Mouse (Mus musculus): Measurements from ENCODE around the gene Gm10717.
"Not testable (repeated sequence)": the region's sequence is repeated elsewhere in the genome, so short reads cannot be mapped to it uniquely, and the experiment has no call there.

Gene Gm10717

GRCm38 (mm10) chr9:3023985-3024648 lies 1.1 kb upstream of the Gm10717 start:
- not testable (repeated sequence) for DNase-seq (ENCODE audit: low read depth, low spot score)

GRCm38 (mm10) chr9:3025653-3026052 lies 436 bp downstream of the Gm10717 start:
- not testable (repeated sequence) for DNase-seq (ENCODE audit: low read depth, low spot score)

DNA sequence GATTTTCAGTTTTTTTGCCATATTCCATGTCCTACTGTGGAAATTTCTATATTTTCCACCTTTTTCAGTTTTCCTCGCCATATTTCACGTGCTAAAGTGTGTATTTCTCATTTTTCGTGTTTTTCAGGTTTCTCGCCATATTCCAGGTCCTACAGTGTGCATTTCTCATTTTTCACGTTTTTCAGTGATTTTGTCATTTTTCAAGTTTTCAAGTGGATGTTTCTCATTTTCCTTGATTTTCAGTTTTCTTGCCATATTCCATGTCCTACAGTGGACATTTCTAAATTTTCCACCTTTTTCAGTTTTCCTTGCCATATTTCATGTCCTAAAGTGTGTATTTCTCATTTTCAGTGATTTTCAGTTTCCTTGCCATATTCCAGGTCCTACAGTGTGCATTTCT lies 919 bp downstream of the Gm10717 start:
- not testable (repeated sequence) for DNase-seq (ENCODE audit: low read depth, low spot score)

GRCm38 (mm10) chr9:3026741-3027140 lies 1.5 kb downstream of the Gm10717 start:
- DNase-seq (ENCODE audit: low read depth, low spot score): not testable (repeated sequence)

- peak; percentile 89 for DNase-seq (ENCODE audit: low read depth, low spot score)
Measured at GRCm38 (mm10) chr9:3027200-3027599, 2.0 kb downstream of the Gm10717 start.

DNA sequence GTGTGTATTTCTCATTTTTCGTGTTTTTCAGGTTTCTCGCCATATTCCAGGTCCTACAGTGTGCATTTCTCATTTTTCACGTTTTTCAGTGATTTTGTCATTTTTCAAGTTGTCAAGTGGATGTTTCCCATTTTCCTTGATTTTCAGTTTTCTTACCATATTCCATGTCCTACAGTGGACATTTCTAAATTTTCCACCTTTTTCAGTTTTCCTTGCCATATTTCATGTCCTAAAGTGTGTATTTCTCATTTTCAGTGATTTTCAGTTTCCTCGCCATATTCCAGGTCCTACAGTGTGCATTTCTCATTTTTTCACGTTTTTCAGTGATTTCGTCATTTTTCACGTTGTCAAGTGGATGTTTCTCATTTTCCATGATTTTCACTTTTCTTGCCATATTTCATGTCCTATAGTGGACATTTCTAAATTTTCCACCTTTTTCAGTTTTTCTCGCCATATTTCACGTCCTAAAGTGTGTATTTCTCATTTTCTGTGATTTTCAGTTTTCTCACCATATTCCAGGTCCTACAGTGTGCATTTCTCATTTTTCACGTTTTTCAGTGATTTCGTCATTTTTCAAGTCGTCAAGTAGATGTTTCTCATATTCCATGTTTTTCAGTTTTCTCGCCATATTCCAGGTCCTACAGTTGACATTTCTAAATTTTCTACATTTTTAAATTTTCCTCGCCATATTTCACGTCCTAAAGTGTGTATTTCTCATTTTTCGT lies 4.2 kb downstream of the Gm10717 start:
- DNase-seq (ENCODE audit: low read depth, low spot score): not testable (repeated sequence)

DNA sequence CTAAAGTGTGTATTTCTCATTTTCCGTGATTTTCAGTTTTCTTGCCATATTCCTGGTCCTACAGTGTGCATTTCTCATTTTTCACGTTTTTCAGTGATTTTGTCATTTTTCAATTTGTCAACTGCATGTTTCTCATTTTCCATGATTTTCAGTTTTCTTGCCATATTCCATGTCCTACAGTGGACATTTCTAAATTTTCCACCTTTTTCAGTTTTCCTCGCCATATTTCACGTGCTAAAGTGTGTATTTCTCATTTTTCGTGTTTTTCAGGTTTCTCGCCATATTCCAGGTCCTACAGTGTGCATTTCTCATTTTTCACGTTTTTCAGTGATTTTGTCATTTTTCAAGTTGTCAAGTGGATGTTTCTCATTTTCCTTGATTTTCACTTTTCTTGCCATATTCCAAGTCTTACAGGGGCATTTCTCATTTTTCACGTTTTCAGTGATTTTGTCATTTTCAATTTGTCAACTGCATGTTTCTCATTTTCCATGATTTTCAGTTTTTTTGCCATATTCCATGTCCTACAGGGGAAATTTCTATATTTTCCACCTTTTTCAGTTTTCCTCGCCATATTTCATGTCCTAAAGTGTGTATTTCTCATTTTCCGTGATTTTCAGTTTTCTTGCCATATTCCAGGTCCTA lies 5.6 kb downstream of the Gm10717 start:
- peak; percentile 100 for DNase-seq (ENCODE audit: low read depth, low spot score)

DNA sequence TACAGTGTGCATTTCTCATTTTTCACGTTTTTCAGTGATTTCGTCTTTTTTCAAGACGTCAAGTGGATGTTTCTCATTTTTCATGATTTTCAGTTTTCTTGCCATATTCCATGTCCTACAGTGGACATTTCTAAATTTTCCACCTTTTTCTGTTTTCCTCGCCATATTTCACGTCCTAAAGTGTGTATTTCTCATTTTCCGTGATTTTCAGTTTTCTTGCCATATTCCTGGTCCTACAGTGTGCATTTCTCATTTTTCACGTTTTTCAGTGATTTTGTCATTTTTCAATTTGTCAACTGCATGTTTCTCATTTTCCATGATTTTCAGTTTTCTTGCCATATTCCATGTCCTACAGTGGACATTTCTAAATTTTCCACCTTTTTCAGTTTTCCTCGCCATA lies 9.1 kb downstream of the Gm10717 start, which contains the start of gene Gm17535:
Gene Gm17535 (plus strand): TSS at position 301 of the 400 bp plus-strand sequence.
- DNase-seq (ENCODE audit: low read depth, low spot score): not testable (repeated sequence)

- not testable (repeated sequence) for DNase-seq (ENCODE audit: low read depth, low spot score)
Measured at GRCm38 (mm10) chr9:3036577-3036976, 11.4 kb downstream of the Gm10717 start, which contains the start of gene Gm10715. Gene Gm10715, plus strand, starts transcription at chr9:3036877.

GRCm38 (mm10) chr9:3038161-3038560 lies 12.9 kb downstream of the Gm10717 start:
- peak; percentile 68 for DNase-seq (ENCODE audit: low read depth, low spot score)

Measured in forelimb bud, embryonic 11.5 days (tissue).